Mouse (Mus musculus): ENCODE results near the gene Camk1g. TPM values are rescaled to one million over a fixed set of nuclear protein-coding genes. Genes with fewer than 3 reads are reported as not detected.

Gene Camk1g
- total RNA-seq, 2 experiments from 2014 or later = 23.6 to 24.4 TPM

DNA sequence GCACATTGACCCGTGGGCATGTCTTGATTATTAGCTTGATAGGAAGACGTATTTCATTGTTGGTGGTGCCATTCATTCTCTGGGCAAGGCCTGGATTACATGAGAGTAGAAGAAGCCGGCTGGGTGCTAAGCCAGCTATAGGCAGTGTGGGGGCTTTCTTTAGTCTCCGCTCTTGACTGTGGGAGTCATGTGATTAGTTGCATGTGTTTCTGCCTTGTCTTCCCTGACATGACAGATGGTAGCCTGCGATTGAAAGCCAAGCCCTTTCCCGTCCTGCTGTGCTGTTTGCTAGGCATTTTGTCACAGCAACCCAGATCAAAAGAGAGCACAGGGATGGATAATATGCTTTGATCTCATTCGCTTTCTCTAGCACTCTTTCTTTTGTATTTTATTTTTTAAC is 64.7 kb downstream of the Camk1g start:
- no peak for TF ChIP-seq CTCF (conservative IDR thresholded peaks at IDR 0.05)
- no peak overlapping the region for H3K4me3 ChIP-seq
- H3K27ac ChIP-seq = peak overlapping the region; percentile 60
- peak in 1 of 2 experiments; percentile 51 for DNase-seq (ENCODE audit: low spot score in 2 of 2)

- H3K27ac ChIP-seq = no peak overlapping the region
- no peak for DNase-seq (ENCODE audit: low spot score in 2 of 2)
- TF ChIP-seq CTCF (conservative IDR thresholded peaks at IDR 0.05) = no peak
- no peak overlapping the region for H3K4me3 ChIP-seq
Observed at GRCm38 (mm10) chr1:193303096-193303495, 67.0 kb downstream of the Camk1g start.

GRCm38 (mm10) chr1:193302093-193302405 is 68.0 kb downstream of the Camk1g start:
- Histone ChIP-seq H3K4me3 (no peak overlapping the region), H3K27ac (no peak overlapping the region)
- no peak for TF ChIP-seq CTCF (conservative IDR thresholded peaks at IDR 0.05)
- no peak for DNase-seq (ENCODE audit: low spot score in 2 of 2)

GRCm38 (mm10) chr1:193301216-193302092 is 68.6 kb downstream of the Camk1g start:
- no peak for DNase-seq (ENCODE audit: low spot score in 2 of 2)
- H3K4me3 ChIP-seq = no peak overlapping the region
- TF ChIP-seq CTCF (conservative IDR thresholded peaks at IDR 0.05) = no peak
- H3K27ac ChIP-seq = no peak overlapping the region

DNA sequence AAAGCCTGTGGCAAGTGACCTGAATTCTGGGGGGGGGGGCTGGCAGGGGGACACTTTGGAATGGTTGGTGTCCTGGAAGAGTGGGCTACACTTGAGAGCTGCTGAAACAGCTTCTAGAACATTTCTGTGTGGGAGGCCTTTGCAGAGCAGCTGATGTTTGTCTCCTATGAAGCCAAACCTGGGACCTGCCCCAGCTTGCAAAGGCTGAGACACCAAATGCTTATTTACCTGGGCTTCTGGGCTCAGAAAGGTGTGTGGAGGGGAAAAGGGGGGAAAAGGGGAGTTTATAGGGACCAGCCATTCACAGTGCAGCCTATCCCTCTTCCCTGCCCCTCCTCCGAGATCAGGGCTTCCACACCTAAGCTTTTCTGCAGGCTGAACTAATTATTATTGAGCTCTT is 70.1 kb downstream of the Camk1g start:
- no peak for TF ChIP-seq CTCF (conservative IDR thresholded peaks at IDR 0.05)
- no peak for DNase-seq (ENCODE audit: low spot score in 2 of 2)
- Histone ChIP-seq H3K27ac (no peak overlapping the region; the same call in 1 of the 2 replicates), H3K4me3 (no peak overlapping the region)

GRCm38 (mm10) chr1:193298141-193298765 is 71.8 kb downstream of the Camk1g start:
- TF ChIP-seq CTCF (conservative IDR thresholded peaks at IDR 0.05) = no peak
- peak overlapping the region; percentile 61; the same call in 1 of the 2 replicates for H3K27ac ChIP-seq
- DNase-seq (ENCODE audit: low spot score in 2 of 2) = peak in 1 of 2 experiments; percentile 54
- H3K4me3 ChIP-seq = no peak overlapping the region

Other genes with a start within 250 kb of the Camk1g start
- gene Diexf, start 240.0 kb downstream of the Camk1g start, total RNA-seq (2021) = 10 to 100 TPM; 22.9 to 24.8 TPM
- gene Irf6, start 217.2 kb downstream of the Camk1g start, total RNA-seq (2021) = under 1 TPM; 0.49 to 0.66 TPM
- gene A130010J15Rik, start 202.3 kb downstream of the Camk1g start, total RNA-seq (2021) = 1 to 10 TPM; 5.1 to 5.3 TPM
- gene Traf3ip3, start 168.6 kb downstream of the Camk1g start, total RNA-seq (2021) = 1 to 10 TPM; 1.6 to 2.4 TPM
- gene Lamb3, start 162.6 kb downstream of the Camk1g start, total RNA-seq (2021) = 1 to 10 TPM in 1 of 2 experiments, under 1 TPM in 1; 0.82 to 1.4 TPM
- gene Hsd11b1, start 106.2 kb downstream of the Camk1g start, total RNA-seq (2021) = 10 to 100 TPM; 42.9 to 52.8 TPM
- gene G0s2, start 97.1 kb downstream of the Camk1g start, total RNA-seq (2021) = 10 to 100 TPM in 1 of 2 experiments, 1 to 10 TPM in 1; 8.5 to 10.0 TPM